Mouse (Mus musculus) urinary bladder, postnatal 25 days (tissue): ENCODE data around the gene Lyrm9.

Experiments
- DNase-seq: peaks from one replicate; pipeline ENCODE4 v3.0.0; 2022; ENCODE audit warnings: low spot score

Lyrm9 gene

DNA sequence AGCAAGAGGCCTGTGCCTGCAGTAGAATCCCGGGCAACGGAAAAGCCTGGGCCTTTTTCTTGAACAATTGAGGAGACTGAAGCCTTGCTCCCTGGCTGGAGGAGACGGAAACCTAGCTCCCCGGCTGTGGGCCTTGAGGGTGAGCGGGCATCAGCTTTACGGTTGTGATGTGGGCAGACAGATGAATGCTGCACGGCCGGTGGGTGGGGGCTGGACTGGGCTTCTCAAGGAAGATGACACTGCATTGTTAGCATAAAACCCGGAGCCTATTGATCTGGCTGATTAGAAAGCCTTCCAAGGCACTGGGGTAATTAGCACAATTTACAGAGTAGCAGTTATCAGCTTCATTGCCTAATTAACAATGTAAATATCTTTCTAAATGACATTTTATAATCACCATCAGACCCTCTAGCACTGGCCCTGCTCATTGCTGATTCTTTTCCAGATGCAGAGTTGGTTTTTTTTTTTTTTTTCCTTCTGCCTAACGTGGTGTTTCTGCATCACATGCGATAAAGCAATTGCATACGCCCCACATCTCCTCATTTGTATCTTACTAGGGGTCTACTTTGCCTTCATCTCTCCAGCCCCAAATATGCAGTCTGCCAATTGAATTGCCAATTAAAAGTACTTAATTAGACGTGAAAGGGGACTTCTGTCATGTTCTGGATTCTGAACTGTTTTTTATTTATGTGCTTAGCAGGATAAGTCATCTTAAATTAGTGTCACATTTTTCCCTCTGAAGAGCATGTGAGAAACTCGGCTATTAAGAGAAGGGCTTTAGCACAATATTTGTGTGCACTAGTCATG is 10.2 kb upstream of the Lyrm9 start:
- no peak for DNase-seq

GRCm38 (mm10) chr11:78817311-78818022 is 8.9 kb upstream of the Lyrm9 start:
- no peak for DNase-seq

GRCm38 (mm10) chr11:78820337-78821000 is 5.9 kb upstream of the Lyrm9 start:
- no peak for DNase-seq

GRCm38 (mm10) chr11:78822792-78823498 is 3.4 kb upstream of the Lyrm9 start:
- DNase-seq: peak; percentile 54

GRCm38 (mm10) chr11:78827546-78827945 is 1.2 kb downstream of the Lyrm9 start:
- no peak for DNase-seq

- no peak for DNase-seq
Measured at GRCm38 (mm10) chr11:78828386-78828785, 2.0 kb downstream of the Lyrm9 start.

DNA sequence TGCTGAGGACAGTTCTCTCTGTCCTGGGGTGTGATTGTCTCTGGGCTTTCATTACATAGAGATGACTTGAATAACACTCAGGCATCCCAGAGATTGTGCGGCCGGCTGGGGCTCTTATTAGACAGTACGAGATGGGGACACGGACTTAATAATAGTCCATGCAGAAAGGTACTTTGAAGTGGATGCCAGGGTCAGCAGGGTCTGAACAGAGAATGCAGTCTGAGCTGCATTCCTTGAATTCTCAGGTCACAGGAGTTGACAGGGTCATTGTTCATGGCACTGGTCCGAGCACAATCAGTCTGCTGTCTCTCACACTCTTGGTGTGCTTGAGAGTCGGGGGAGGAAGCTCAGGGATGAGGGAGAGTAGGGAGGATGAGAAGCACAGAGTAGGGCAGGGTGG is 3.0 kb downstream of the Lyrm9 start:
- no peak for DNase-seq

- no peak for DNase-seq
Measured at GRCm38 (mm10) chr11:78830180-78830579, 3.8 kb downstream of the Lyrm9 start.

DNA sequence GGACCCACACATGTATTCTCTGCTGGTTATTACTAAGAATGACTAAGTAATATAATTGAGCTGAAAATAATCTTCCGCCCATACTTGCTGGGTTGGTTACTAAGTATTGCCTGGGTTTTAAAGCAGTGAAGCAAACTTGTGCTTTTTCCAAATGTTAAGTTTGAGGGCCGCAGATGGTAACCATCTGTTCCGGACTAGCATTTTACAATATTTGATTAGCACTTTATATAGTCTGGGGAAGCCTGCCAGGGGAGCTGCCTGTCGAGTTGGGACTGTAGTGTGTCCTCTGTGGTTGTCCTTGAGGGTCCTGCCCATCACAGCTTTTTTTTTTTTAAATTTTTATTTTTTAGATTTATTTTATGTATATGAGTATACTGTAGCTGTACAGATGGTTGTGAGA is 5.3 kb downstream of the Lyrm9 start:
- DNase-seq: no peak

GRCm38 (mm10) chr11:78832117-78832726 is 5.8 kb downstream of the Lyrm9 start:
- DNase-seq: no peak

- peak; percentile 21 for DNase-seq
Measured at GRCm38 (mm10) chr11:78832816-78833314, 6.5 kb downstream of the Lyrm9 start.

GRCm38 (mm10) chr11:78836486-78836885 is 10.1 kb downstream of the Lyrm9 start:
- DNase-seq: no peak

DNA sequence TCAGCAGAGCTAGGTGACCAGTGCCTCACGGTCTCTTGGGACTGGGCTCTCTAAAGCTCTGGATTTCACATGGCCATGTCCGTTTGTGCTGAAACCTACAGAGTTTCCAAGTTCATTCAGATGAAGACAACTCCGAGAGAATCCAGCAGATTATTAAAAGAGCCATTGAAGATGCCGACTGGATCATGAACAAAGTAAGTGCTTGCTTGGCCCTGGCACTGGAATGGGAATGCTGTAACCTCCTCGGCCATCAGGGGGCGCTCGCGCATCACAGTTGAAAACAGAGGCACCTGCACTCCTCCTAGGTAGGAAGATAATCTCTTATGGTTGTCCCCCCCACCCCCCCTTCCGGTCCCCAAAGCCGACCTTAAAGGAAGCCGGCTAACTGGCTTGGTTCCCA is 11.6 kb downstream of the Lyrm9 start:
- peak; percentile 70 for DNase-seq

DNA sequence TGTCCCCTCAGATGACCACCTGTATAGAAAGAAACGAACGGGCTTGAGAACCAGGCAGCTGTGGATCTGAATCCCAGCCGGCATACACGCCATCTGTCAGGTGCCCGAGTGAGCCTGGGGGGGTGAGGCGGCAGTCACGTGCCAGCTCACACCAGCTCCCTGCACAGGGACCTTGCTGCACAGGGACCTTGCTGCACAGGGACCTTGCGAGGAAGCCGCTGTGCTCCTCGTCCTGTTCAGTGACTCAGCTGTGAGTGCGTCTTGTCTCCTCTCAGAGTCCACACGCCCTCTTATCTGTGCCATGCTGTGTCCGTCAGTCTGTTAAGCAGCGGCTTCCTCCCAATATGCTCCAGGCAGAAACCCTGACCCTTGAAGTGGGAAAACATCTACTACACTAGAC is 13.1 kb downstream of the Lyrm9 start:
- no peak for DNase-seq

DNA sequence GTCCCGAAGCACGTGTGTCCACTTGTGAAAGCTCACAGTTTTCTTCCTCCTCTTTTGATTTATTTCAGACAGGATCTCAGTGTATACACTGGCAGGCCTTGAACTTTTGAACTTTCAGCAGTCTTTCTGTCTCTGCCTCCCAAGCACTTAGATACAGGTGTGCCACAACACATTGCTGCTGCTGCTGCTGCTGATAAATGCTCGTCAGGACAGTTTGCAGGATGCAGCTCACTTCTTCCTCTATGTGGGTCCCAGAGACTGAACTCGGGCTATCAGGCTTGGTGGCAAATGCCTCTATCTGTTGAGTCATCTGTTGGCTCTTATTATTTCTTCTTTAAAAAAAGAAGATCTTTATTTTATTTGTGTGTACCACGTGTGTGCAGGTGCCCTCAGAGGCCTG is 13.8 kb downstream of the Lyrm9 start:
- DNase-seq: no peak

- DNase-seq: no peak
Measured at GRCm38 (mm10) chr11:78841987-78842386, 15.6 kb downstream of the Lyrm9 start.

DNA sequence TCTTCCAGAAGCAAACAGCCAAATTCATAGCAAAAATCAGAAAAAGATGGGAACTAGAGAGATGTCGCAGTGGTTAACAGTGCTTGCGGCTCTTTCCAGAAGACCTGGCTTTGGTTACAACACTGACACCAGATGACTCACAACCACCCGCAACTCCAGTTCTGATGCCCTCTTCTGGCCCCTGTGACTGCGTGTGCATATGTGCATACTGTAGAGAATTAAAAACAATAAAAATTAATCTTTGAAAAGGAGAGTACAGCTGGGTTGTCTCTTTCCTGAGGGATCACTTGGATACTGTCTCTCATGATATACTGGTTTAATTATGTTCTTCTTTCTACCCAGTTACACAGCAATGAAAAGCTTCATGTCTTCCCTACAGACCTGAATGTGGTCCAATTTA is 20.2 kb downstream of the Lyrm9 start:
- DNase-seq: no peak

- DNase-seq: no peak
Measured at GRCm38 (mm10) chr11:78847884-78848848, 21.8 kb downstream of the Lyrm9 start.

DNA sequence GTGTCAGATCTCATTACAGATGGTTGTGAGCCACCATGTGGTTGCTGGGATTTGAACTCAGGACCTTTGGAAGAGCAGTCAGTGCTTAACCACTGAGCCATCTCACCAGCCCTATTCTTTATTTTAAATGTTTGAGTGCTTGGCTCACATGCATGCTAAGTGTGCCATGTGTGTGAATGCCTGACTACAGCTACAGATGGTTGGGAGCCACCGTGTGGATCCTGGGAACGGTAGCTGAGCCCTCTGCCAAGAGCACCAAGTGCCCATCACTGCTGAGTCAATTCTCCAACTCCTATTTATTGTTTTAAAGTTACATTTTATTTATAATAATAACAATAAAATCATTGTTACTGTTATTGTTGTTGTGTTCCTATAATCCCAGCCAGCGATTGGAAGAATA is 23.5 kb downstream of the Lyrm9 start:
- no peak for DNase-seq

DNA sequence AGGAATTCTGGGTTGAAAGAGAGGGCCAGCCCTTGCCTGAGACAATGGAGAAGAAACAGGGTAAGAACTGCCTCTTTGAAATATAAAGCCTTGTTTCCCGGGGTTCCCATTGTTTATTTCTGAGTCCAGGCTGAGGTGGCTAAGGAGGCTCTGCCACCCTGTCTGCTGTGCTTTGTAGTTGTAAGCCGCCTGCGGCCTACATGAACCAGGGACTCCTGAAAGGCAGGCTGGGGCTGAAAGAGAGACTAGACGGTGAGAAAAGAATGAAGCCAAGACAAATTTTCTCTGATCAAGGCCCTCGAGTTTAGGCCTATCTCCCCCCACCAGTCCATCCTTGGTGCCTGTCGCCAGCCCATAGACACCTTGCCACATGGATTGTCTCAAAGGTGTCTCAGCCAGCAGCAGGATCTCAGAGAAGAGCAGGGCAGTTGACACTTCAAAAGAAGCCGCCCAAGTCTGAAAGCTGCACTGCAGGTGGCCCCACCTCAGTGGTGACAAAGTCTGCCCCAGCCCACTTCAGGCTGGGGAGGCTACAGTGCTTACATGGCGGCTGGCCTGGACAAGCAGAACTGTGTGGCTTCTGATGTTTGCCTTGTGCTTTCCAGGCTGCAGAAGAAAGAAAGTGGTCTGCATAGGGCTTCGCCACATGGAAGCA is 25.0 kb downstream of the Lyrm9 start:
- DNase-seq: no peak
